Mouse (Mus musculus): ENCODE results near the gene Syngap1.

DNA sequence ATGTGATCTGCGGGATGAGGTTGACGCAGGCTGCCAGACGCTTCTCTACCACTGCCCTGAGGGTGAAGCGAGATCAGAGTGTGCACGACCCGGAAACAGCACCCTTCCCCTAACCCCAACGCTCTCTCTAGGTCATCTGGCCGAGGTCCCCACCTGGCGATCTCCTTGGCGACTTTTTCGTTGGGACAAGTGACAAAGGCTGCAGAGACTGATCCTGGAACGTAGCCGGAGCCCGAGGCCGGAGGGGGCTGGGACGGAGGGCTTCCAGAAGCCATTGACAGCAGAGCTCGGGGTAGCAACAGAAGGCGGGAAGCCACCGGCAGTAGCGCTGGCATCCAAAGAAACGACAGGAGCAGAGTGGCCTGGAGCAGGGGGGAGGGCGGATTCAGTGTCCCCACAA is 2.3 kb upstream of the Syngap1 start:
- TF ChIP-seq FLI1 (IDR thresholded peaks at IDR 0.05; ENCODE audit: low read length), result no peak
- TF ChIP-seq GATA1 (IDR thresholded peaks at IDR 0.05; ENCODE audit: borderline replicate concordance, low read length), result no peak

All from megakaryocyte, embryonic 14.5 days (primary cell).